8 mouse cellular contexts compared by ENCODE assay signal in the genomic region with DNA sequence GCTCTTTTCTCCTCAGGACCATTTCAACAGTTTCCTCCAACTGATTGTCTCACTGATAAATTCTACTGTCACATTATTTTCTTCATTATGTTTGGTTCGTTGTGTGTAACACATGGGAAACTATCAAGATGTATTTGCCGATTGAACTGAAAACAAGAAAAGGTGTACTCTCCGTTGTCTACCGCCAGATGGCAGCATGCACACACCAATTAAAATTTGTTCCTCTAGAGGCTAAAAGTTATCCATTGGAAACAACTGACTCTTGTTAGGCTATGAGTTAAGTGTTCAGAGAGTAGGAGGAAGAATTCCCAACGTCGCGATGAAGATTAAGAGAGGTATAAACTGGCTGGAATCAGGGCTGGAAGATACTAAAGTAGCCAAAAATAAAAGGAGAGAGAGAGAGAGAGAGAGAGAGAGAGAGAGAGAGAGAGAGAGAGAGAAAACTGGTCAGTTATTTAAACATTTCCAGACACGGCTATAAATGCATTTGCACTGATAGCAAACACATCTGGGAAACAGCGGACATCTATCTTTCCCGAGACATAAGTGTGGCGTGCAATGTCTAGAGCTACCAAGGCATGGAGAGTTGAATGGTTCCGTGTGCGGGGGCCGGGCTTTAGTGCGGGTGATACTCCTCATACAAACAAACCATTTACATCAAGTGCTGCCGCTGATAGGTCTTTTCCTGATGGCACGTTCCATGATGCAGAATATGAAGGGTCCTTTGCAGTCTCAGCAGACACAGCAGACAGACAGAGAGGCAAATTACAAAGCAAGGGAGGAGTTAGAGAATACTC.
DNase-seq lines count a peak whose midpoint lies in the region; ATAC-seq and TF ChIP-seq lines count a peak whose summit lies in the region.

No protein-coding gene starts in this region.

- DNase-seq in cerebellum, adult 18-20 months: peak; percentile 39 to 62
- DNase-seq in cerebellum, adult 11-12 months: no peak
- DNase-seq in urinary bladder, postnatal 36 days (ENCODE audit: low spot score in 2 of 2): peak; percentile 23 to 36
- DNase-seq in urinary bladder, postnatal 10 days (ENCODE audit: low spot score): no peak
- DNase-seq in intestine, embryonic 14.5 days (ENCODE audit: low spot score): peak; percentile 84
- DNase-seq in lung, embryonic 14.5 days: peak; percentile 92
- peak; percentile 55 to 80 for DNase-seq in right cerebral cortex, postnatal 10 days (ENCODE audit: low spot score in 2 of 2)

- H3K9ac ChIP-seq in embryonic facial prominence, embryonic 13.5 days: peak overlapping the region; percentile 51; the same call in 1 of the 2 replicates
- no peak overlapping the region for H3K9ac ChIP-seq in intestine, embryonic 14.5 days (ENCODE audit: low read length)
- H3K9ac ChIP-seq in lung, embryonic 14.5 days: no peak overlapping the region

- H3K27me3 ChIP-seq in embryonic facial prominence, embryonic 13.5 days: peaks cover 34% of the 10 kb centered on the region
- H3K27me3 ChIP-seq in intestine, embryonic 14.5 days (replicated peaks; ENCODE audit: control insufficient read depth, insufficient read depth, low read length): peaks cover 6% of the 10 kb centered on the region; the same call in 1 of the 2 replicates
- H3K27me3 ChIP-seq in lung, embryonic 14.5 days (ENCODE audit: insufficient read depth, low read length): no peaks in the 10 kb centered on the region

- H3K4me1 ChIP-seq in embryonic facial prominence, embryonic 13.5 days: peaks cover 6% of the 10 kb centered on the region; the same call in 1 of the 2 replicates
- H3K4me1 ChIP-seq in intestine, embryonic 14.5 days (replicated peaks; ENCODE audit: control insufficient read depth, insufficient read depth, low read length): no peaks in the 10 kb centered on the region
- H3K4me1 ChIP-seq in lung, embryonic 14.5 days (ENCODE audit: insufficient read depth): no peaks in the 10 kb centered on the region

- no peaks in the 10 kb centered on the region for H3K36me3 ChIP-seq in embryonic facial prominence, embryonic 13.5 days
- no peaks in the 10 kb centered on the region for H3K36me3 ChIP-seq in intestine, embryonic 14.5 days (ENCODE audit: control insufficient read depth, insufficient read depth, low read length)
- H3K36me3 ChIP-seq in lung, embryonic 14.5 days (ENCODE audit: insufficient read depth): no peaks in the 10 kb centered on the region

- peak; percentile 89 for TF ChIP-seq CTCF in lung, embryonic 14.5 days (IDR thresholded peaks at IDR 0.05; ENCODE audit: low read depth)

- H3K4me3 ChIP-seq in embryonic facial prominence, embryonic 13.5 days: peak overlapping the region; percentile 23
- H3K4me3 ChIP-seq in intestine, embryonic 14.5 days (ENCODE audit: low read depth, low read length): no peak overlapping the region
- no peak overlapping the region; the same call in 1 of the 2 replicates for H3K4me3 ChIP-seq in lung, embryonic 14.5 days (ENCODE audit: low read depth, low read length)

- H3K9me3 ChIP-seq in embryonic facial prominence, embryonic 13.5 days: no peaks in the 10 kb centered on the region
- H3K9me3 ChIP-seq in intestine, embryonic 14.5 days (ENCODE audit: control insufficient read depth, low read length): no peaks in the 10 kb centered on the region
- no peaks in the 10 kb centered on the region for H3K9me3 ChIP-seq in lung, embryonic 14.5 days (ENCODE audit: low read depth, low read length)

- 28% methylated on average over 17 of the region's 17 CpGs for WGBS in embryonic facial prominence, embryonic 13.5 days
- WGBS in intestine, embryonic 14.5 days: 23% methylated on average over 17 of the region's 17 CpGs
- 15% methylated on average over 17 of the region's 17 CpGs for WGBS in lung, embryonic 14.5 days

- no peak overlapping the region for H3K27ac ChIP-seq in embryonic facial prominence, embryonic 13.5 days
- no peak overlapping the region for H3K27ac ChIP-seq in intestine, embryonic 14.5 days (ENCODE audit: low read depth)
- no peak overlapping the region for H3K27ac ChIP-seq in lung, embryonic 14.5 days (ENCODE audit: low read depth)

- no peak for ATAC-seq in embryonic facial prominence, embryonic 13.5 days (ENCODE audit: insufficient number of reproducible peaks, insufficient read depth, low FRiP score, low TSS enrichment, low read depth)
- ATAC-seq in intestine, embryonic 14.5 days (replicated peaks; ENCODE audit: low FRiP score, low TSS enrichment, low read depth): no peak
- ATAC-seq in lung, embryonic 14.5 days (ENCODE audit: insufficient read depth): peak; percentile 52; the same call in 1 of the 2 replicates

- H3K4me2 ChIP-seq in embryonic facial prominence, embryonic 13.5 days: peak overlapping the region; percentile 55
- peak overlapping the region; percentile 43 for H3K4me2 ChIP-seq in intestine, embryonic 14.5 days (ENCODE audit: low read length)
- H3K4me2 ChIP-seq in lung, embryonic 14.5 days: peak overlapping the region; percentile 52

Comparison
In these comparisons a context has a peak if more than half of its experiments do, and no peak if none do; other contexts are left out.
1. DNase-seq: peak in cerebellum, adult 18-20 months (2 of 2), urinary bladder, postnatal 36 days (2 of 2), intestine, embryonic 14.5 days (single experiment), lung, embryonic 14.5 days (single experiment) and right cerebral cortex, postnatal 10 days (2 of 2); none in cerebellum, adult 11-12 months (single experiment) and urinary bladder, postnatal 10 days (single experiment).
2. Peak in every context shown above with its lines, with median percentiles within 50 percentile points of each other: H3K4me2 ChIP-seq.